Mouse (Mus musculus) E14TG2a.4 (cell line): ENCODE data around the gene Heatr5b.

Experiments used
- CTCF ChIP-seq: conservative IDR thresholded peaks from 2 replicates; pipeline ENCODE4 v1.5.1; 2014; ENCODE audit warnings: low read length
- NANOG ChIP-seq: IDR thresholded peaks from 2 replicates; pipeline ENCODE4 v1.6.1; 2014; ENCODE audit warnings: borderline replicate concordance, low read length, mixed read lengths
- POU5F1 ChIP-seq: IDR thresholded peaks from 2 replicates; pipeline ENCODE4 v1.6.1; 2014; ENCODE audit warnings: low read length, borderline replicate concordance

GRCm38 (mm10) chr17:78809582-78809981 is 25.6 kb downstream of the Heatr5b start:
- TF ChIP-seq CTCF (no peak), NANOG (no peak), POU5F1 (no peak)
